Mouse (Mus musculus): ENCODE measurements at regions not wholly inside any gene's neighbourhood (a gene's known extent, or its start where the extent isn't known, plus 50 kb on each side); places are given as distances from the start of the nearest gene placed in this dataset.

GRCm38 (mm10) chr3:115207072-115207471 is 303.2 kb downstream of the Olfm3 start:
- CTCF ChIA-PET = no interaction called here

- CTCF ChIA-PET = no interaction called here
Observed at GRCm38 (mm10) chr3:115211841-115212240, 308.0 kb downstream of the Olfm3 start.

- CTCF ChIA-PET = interaction anchor here (0.5 kb wide), 1 partner anchor 22 kb away, joined by 5 read pairs; no protein-coding TSS in a partner anchor
Observed at GRCm38 (mm10) chr3:115213477-115213876, 309.6 kb downstream of the Olfm3 start.

GRCm38 (mm10) chr3:115240497-115240896 is 336.6 kb downstream of the Olfm3 start:
- CTCF ChIA-PET = no interaction called here

GRCm38 (mm10) chr3:115252618-115253379 is 348.9 kb downstream of the Olfm3 start:
- CTCF ChIA-PET = no interaction called here

- CTCF ChIA-PET = no interaction called here
Observed at GRCm38 (mm10) chr3:115276207-115276606, 372.3 kb downstream of the Olfm3 start.

- CTCF ChIA-PET = no interaction called here
Observed at GRCm38 (mm10) chr3:115281233-115281632, 377.4 kb downstream of the Olfm3 start.

- CTCF ChIA-PET = no interaction called here
Observed at GRCm38 (mm10) chr3:115284487-115284886, 380.6 kb downstream of the Olfm3 start.

All from spleen, embryonic (tissue).